ENCODE assay signal across 8 mouse cellular contexts in genomic region chr11:23256803-23257704, GRCm38 (mm10). TPM values are rescaled to one million over a fixed set of nuclear protein-coding genes. Genes with fewer than 3 reads are reported as not detected.
DNase-seq lines count a peak whose midpoint lies in the region; ATAC-seq lines count a peak whose summit lies in the region.

No protein-coding gene starts in this region.

- H3K36me3 ChIP-seq in intestine, embryonic 14.5 days (ENCODE audit: control insufficient read depth, insufficient read depth, low read length), result peaks cover 2% of the 10 kb centered on the region

- peak overlapping the region; percentile 100 for H3K27ac ChIP-seq in intestine, embryonic 14.5 days (ENCODE audit: low read depth)

- H3K9me3 ChIP-seq in intestine, embryonic 14.5 days (ENCODE audit: control insufficient read depth, low read length), result no peaks in the 10 kb centered on the region

- H3K27me3 ChIP-seq in intestine, embryonic 14.5 days (replicated peaks; ENCODE audit: control insufficient read depth, insufficient read depth, low read length), result no peaks in the 10 kb centered on the region

- H3K4me1 ChIP-seq in intestine, embryonic 14.5 days (replicated peaks; ENCODE audit: control insufficient read depth, insufficient read depth, low read length), result peaks cover 7% of the 10 kb centered on the region

- under 1% methylated on average over 48 of the region's 48 CpGs for WGBS in intestine, embryonic 14.5 days

- peak; percentile 76 for DNase-seq in adipocyte (ENCODE audit: low spot score)
- peak; percentile 83 for DNase-seq in embryo, embryonic 10.5 days (ENCODE audit: low spot score)
- DNase-seq in gastrocnemius, postnatal 14 days, result peak; percentile 78
- DNase-seq in intestine, embryonic 14.5 days (ENCODE audit: low spot score), result peak; percentile 82
- DNase-seq in left cerebral cortex, postnatal 14 days (ENCODE audit: low spot score in 2 of 2), result peak; percentile 60 to 63
- peak; percentile 72 for DNase-seq in right cerebral cortex, postnatal 25 days
- peak; percentile 49 to 68 for DNase-seq in urinary bladder, postnatal 36 days (ENCODE audit: low spot score in 2 of 2)

- peak overlapping the region; percentile 80 for H3K4me3 ChIP-seq in intestine, embryonic 14.5 days (ENCODE audit: low read depth, low read length)

- H3K9ac ChIP-seq in intestine, embryonic 14.5 days (ENCODE audit: low read length), result peak overlapping the region; percentile 100

- peak overlapping the region; percentile 63 for H3K4me2 ChIP-seq in intestine, embryonic 14.5 days (ENCODE audit: low read length)

- no peak for ATAC-seq in intestine, embryonic 14.5 days (replicated peaks; ENCODE audit: low FRiP score, low TSS enrichment, low read depth)
- ATAC-seq in megakaryocyte-erythroid progenitor cell, adult 5-6 weeks (replicated peaks; ENCODE audit: low FRiP score, low TSS enrichment, poor library complexity, severe bottlenecking), result peak; percentile 64

- intact Hi-C loops in gastrocnemius, postnatal 14 days (cut with DNase I; ENCODE audit: low total_unique reads), result no loop called here
- intact Hi-C loops in left cerebral cortex, postnatal 14 days (cut with DNase I), result loop anchor here (5.0 kb wide), 3 partner anchors 190 to 265 kb away; partner anchors contain the start of genes Cct4 and Fam161a

RNA-seq across cellular contexts. Expression of gene Xpo1, which starts 1.2 kb away (rescaled TPM):
- 10 to 100 TPM; 24.7 to 34.2 TPM for total RNA-seq in gastrocnemius, postnatal 14 days (2021)
- 115 and 116 TPM in 2 replicates for polyA plus RNA-seq in intestine, embryonic 14.5 days (2014; fragmentation: Nextera tagmentation; extraction: Ambion mirVana)
- total RNA-seq in left cerebral cortex, postnatal 14 days (2021), result 10 to 100 TPM; 66.8 to 67.1 TPM
- total RNA-seq in megakaryocyte-erythroid progenitor cell, adult 5-6 weeks (2014; fragmentation: Nextera tagmentation), result 106 and 142 TPM in 2 replicates
- 322 and 338 TPM in 2 replicates for total RNA-seq in megakaryocyte-erythroid progenitor cell, adult 5-6 weeks (2017)

RNA-seq across cellular contexts. Expression of gene Usp34, which starts 49.6 kb away (rescaled TPM):
- 10 to 100 TPM; 31.6 to 31.7 TPM for total RNA-seq in gastrocnemius, postnatal 14 days (2021)
- 37.2 and 39.3 TPM in 2 replicates for polyA plus RNA-seq in intestine, embryonic 14.5 days (2014; fragmentation: Nextera tagmentation; extraction: Ambion mirVana)
- 100 to 1,000 TPM; 104 to 108 TPM for total RNA-seq in left cerebral cortex, postnatal 14 days (2021)
- 50.7 and 76.1 TPM in 2 replicates for total RNA-seq in megakaryocyte-erythroid progenitor cell, adult 5-6 weeks (2014; fragmentation: Nextera tagmentation)
- 31.9 and 59.4 TPM in 2 replicates for total RNA-seq in megakaryocyte-erythroid progenitor cell, adult 5-6 weeks (2017)
